Mouse (Mus musculus) lung, embryonic 15.5 days (tissue): Measurements from ENCODE around the gene Gm44579. TPM values are rescaled to one million over a fixed set of nuclear protein-coding genes. Genes with fewer than 3 reads are reported as not detected.

Experiments used
- ATAC-seq: fragments of 200-750 bp; cut with Nextera tagmentation; 2 replicates; pipeline ENCODE4 v1.8.0; 2017; ENCODE audit warnings: moderate number of reproducible peaks, borderline replicate concordance; ENCODE audit not compliant: low FRiP score, low TSS enrichment; ENCODE audit errors: extremely low read depth
- H3K27ac ChIP-seq: fragments of 300-500 bp; sonication (generic); 2 replicates; pipeline ENCODE4 v1.5.1; 2015; ENCODE audit warnings: moderate library complexity, mild to moderate bottlenecking, inconsistent platforms
- H3K27me3 ChIP-seq: fragments of 300-500 bp; sonication (generic); 2 replicates; pipeline ENCODE4 v1.6.1; 2015; ENCODE audit warnings: inconsistent platforms
- H3K36me3 ChIP-seq: fragments of 300-500 bp; sonication (generic); 2 replicates; pipeline ENCODE4 v1.6.1; 2015; ENCODE audit warnings: inconsistent platforms
- H3K4me1 ChIP-seq: fragments of 300-500 bp; sonication (generic); 2 replicates; pipeline ENCODE4 v1.6.1; 2015; ENCODE audit warnings: inconsistent platforms
- H3K4me2 ChIP-seq: fragments of 300-500 bp; sonication (generic); 2 replicates; pipeline ENCODE4 v1.6.1; 2015; ENCODE audit warnings: inconsistent platforms, mild to moderate bottlenecking, moderate library complexity
- H3K4me3 ChIP-seq: fragments of 300-500 bp; sonication (generic); 2 replicates; pipeline ENCODE4 v1.5.1; 2015; ENCODE audit warnings: mild to moderate bottlenecking, inconsistent platforms
- H3K9ac ChIP-seq: fragments of 300-500 bp; sonication (generic); 2 replicates; pipeline ENCODE4 v1.6.1; 2015; ENCODE audit warnings: inconsistent platforms
- H3K9me3 ChIP-seq: fragments of 300-500 bp; sonication (generic); 2 replicates; pipeline ENCODE4 v1.6.1; 2016; ENCODE audit warnings: inconsistent platforms
- WGBS: fragments of 180-500 bp; shearing (Covaris S2); methylation state at CpG from one replicate; pipeline ENCODE4 v1.1.7; 2015; 5-methylcytosine and 5-hydroxymethylcytosine counted together
- polyA plus RNA-seq: library from polyadenylated mRNA; unstranded; fragments of >200 nt; fragmentation: Nextera tagmentation; extraction: Ambion mirVana; gene quantifications from 2 replicates; pipeline ENCODE4 v1.2.1, GENCODE M21; 2015

Gm44579 gene
- polyA plus RNA-seq, 1 experiment from 2014 or later = not detected

GRCm38 (mm10) chr15:98195442-98195841 is 25.3 kb downstream of the Gm44579 start, which contains the start of gene Olfr288:
Gene Olfr288 (minus strand): TSS chr15:98195542.
- H3K27ac ChIP-seq = no peak within 1 kb of the TSS
- no peaks in the 10 kb centered on the region for H3K4me1 ChIP-seq
- no peaks in the 10 kb centered on the region for H3K36me3 ChIP-seq
- no peak within 1 kb of the TSS for H3K4me3 ChIP-seq
- 61% methylated on average over 3 of the region's 3 CpGs for WGBS
- H3K9me3 ChIP-seq = no peaks in the 10 kb centered on the region
- ATAC-seq = no peak
- H3K4me2 ChIP-seq = no peak within 1 kb of the TSS
- H3K9ac ChIP-seq = no peak within 1 kb of the TSS
- H3K27me3 ChIP-seq = no peaks in the 10 kb centered on the region

GRCm38 (mm10) chr15:98184456-98184855 is 36.3 kb downstream of the Gm44579 start:
- 47% methylated on average over 4 of the region's 4 CpGs for WGBS
- Histone ChIP-seq H3K27me3 (0 out of 2 replicates have a peak, but pooled peaks cover 2% of the 10 kb centered on the region), H3K27ac (no peak overlapping the region), H3K4me2 (no peak overlapping the region), H3K9ac (no peak overlapping the region; the same call in 1 of the 2 replicates), H3K36me3 (no peaks in the 10 kb centered on the region), H3K9me3 (no peaks in the 10 kb centered on the region), H3K4me3 (no peak overlapping the region), H3K4me1 (peaks cover 12% of the 10 kb centered on the region)
- ATAC-seq = no peak

- H3K4me2 ChIP-seq = peak overlapping the region; percentile 78; the same call in 1 of the 2 replicates
Observed at GRCm38 (mm10) chr15:98181856-98182570, 38.8 kb downstream of the Gm44579 start.

GRCm38 (mm10) chr15:98181132-98181711 is 39.6 kb downstream of the Gm44579 start:
- Histone ChIP-seq H3K27me3 (peaks cover 24% of the 10 kb centered on the region; the same call in 1 of the 2 replicates), H3K27ac (peak overlapping the region; percentile 20; the same call in 1 of the 2 replicates), H3K9me3 (no peaks in the 10 kb centered on the region), H3K9ac (0 out of 2 replicates have a peak overlapping the region, but pooled peaks have one; percentile 0), H3K4me1 (peaks cover 12% of the 10 kb centered on the region), H3K36me3 (no peaks in the 10 kb centered on the region), H3K4me2 (peak overlapping the region; percentile 78), H3K4me3 (peak overlapping the region; percentile 63)
- WGBS = under 1% methylated on average over 30 of the region's 30 CpGs
- ATAC-seq = peak; percentile 97

More at GRCm38 (mm10) chr15:98181856-98182570, 38.8 kb downstream of the Gm44579 start:
- H3K27ac ChIP-seq = no peak overlapping the region
- no peak overlapping the region for H3K9ac ChIP-seq
- H3K36me3 ChIP-seq = no peaks in the 10 kb centered on the region
- H3K9me3 ChIP-seq = no peaks in the 10 kb centered on the region
- H3K4me1 ChIP-seq = peaks cover 12% of the 10 kb centered on the region
- H3K27me3 ChIP-seq = peaks cover 19% of the 10 kb centered on the region; the same call in 1 of the 2 replicates
- H3K4me3 ChIP-seq = no peak overlapping the region
- ATAC-seq = no peak
- 63% methylated on average over 12 of the region's 12 CpGs for WGBS

- Histone ChIP-seq H3K4me3 (peak overlapping the region; percentile 63), H3K27me3 (peaks cover 29% of the 10 kb centered on the region; the same call in 1 of the 2 replicates), H3K4me2 (peak overlapping the region; percentile 78), H3K27ac (peak overlapping the region; percentile 20; the same call in 1 of the 2 replicates), H3K9ac (0 out of 2 replicates have a peak overlapping the region, but pooled peaks have one; percentile 0), H3K36me3 (no peaks in the 10 kb centered on the region), H3K9me3 (no peaks in the 10 kb centered on the region), H3K4me1 (peaks cover 12% of the 10 kb centered on the region)
- no peak for ATAC-seq
- 8% methylated on average over 26 of the region's 26 CpGs for WGBS
Observed at GRCm38 (mm10) chr15:98180567-98181131, 40.1 kb downstream of the Gm44579 start.

GRCm38 (mm10) chr15:98177320-98177719 is 43.5 kb downstream of the Gm44579 start:
- Histone ChIP-seq H3K9me3 (no peaks in the 10 kb centered on the region), H3K27me3 (peaks cover 53% of the 10 kb centered on the region; the same call in 1 of the 2 replicates), H3K4me1 (peaks cover 12% of the 10 kb centered on the region), H3K4me3 (no peak overlapping the region), H3K4me2 (no peak overlapping the region), H3K36me3 (no peaks in the 10 kb centered on the region), H3K27ac (no peak overlapping the region), H3K9ac (no peak overlapping the region)
- ATAC-seq = no peak
- 53% methylated on average over 3 of the region's 3 CpGs for WGBS

GRCm38 (mm10) chr15:98173821-98174220 is 47.0 kb downstream of the Gm44579 start:
- Histone ChIP-seq H3K4me3 (no peak overlapping the region), H3K4me2 (no peak overlapping the region), H3K36me3 (no peaks in the 10 kb centered on the region), H3K4me1 (no peaks in the 10 kb centered on the region), H3K9me3 (no peaks in the 10 kb centered on the region), H3K27me3 (peaks cover 79% of the 10 kb centered on the region), H3K27ac (no peak overlapping the region), H3K9ac (no peak overlapping the region)
- WGBS = 36% methylated on average over 8 of the region's 8 CpGs
- no peak for ATAC-seq

- Histone ChIP-seq H3K4me2 (no peak overlapping the region), H3K36me3 (no peaks in the 10 kb centered on the region), H3K9me3 (no peaks in the 10 kb centered on the region), H3K4me1 (peaks cover 11% of the 10 kb centered on the region), H3K27me3 (peaks cover 85% of the 10 kb centered on the region), H3K9ac (no peak overlapping the region), H3K4me3 (no peak overlapping the region), H3K27ac (no peak overlapping the region)
- no peak for ATAC-seq
- WGBS = 69% methylated on average over 5 of the region's 5 CpGs
Observed at GRCm38 (mm10) chr15:98172113-98172512, 48.7 kb downstream of the Gm44579 start.

GRCm38 (mm10) chr15:98170917-98171316 is 49.9 kb downstream of the Gm44579 start:
- WGBS = 60% methylated on average over 9 of the region's 9 CpGs

GRCm38 (mm10) chr15:98170365-98170764 is 50.4 kb downstream of the Gm44579 start:
- Histone ChIP-seq H3K4me2 (no peak overlapping the region), H3K9me3 (no peaks in the 10 kb centered on the region), H3K27ac (no peak overlapping the region), H3K36me3 (no peaks in the 10 kb centered on the region), H3K4me3 (no peak overlapping the region), H3K4me1 (peaks cover 11% of the 10 kb centered on the region), H3K27me3 (peaks cover 89% of the 10 kb centered on the region), H3K9ac (no peak overlapping the region)
- no peak for ATAC-seq
- WGBS = 32% methylated on average over 7 of the region's 7 CpGs

More at GRCm38 (mm10) chr15:98170917-98171316, 49.9 kb downstream of the Gm44579 start:
- no peaks in the 10 kb centered on the region for H3K36me3 ChIP-seq
- H3K4me2 ChIP-seq = no peak overlapping the region
- no peak overlapping the region for H3K27ac ChIP-seq
- no peak overlapping the region for H3K9ac ChIP-seq
- no peak overlapping the region for H3K4me3 ChIP-seq
- H3K27me3 ChIP-seq = peaks cover 88% of the 10 kb centered on the region
- ATAC-seq = no peak
- no peaks in the 10 kb centered on the region for H3K9me3 ChIP-seq
- peaks cover 11% of the 10 kb centered on the region for H3K4me1 ChIP-seq

- no peaks in the 10 kb centered on the region for H3K36me3 ChIP-seq
- peaks cover 11% of the 10 kb centered on the region for H3K4me1 ChIP-seq
- no peak for ATAC-seq
- 5% methylated on average over 19 of the region's 19 CpGs for WGBS
- H3K4me2 ChIP-seq = no peak overlapping the region
- H3K4me3 ChIP-seq = no peak overlapping the region
- H3K9ac ChIP-seq = no peak overlapping the region
- H3K27ac ChIP-seq = no peak overlapping the region
- peaks cover 87% of the 10 kb centered on the region for H3K27me3 ChIP-seq
- no peaks in the 10 kb centered on the region for H3K9me3 ChIP-seq
Observed at GRCm38 (mm10) chr15:98168622-98169004, 52.2 kb downstream of the Gm44579 start.
